Mouse (Mus musculus) lung, adult 2 months (tissue): Measurements from ENCODE around the gene Zfp747.

ENCODE experiments used
- CTCF ChIP-seq: fragments of 200-500 bp; IDR thresholded peaks from 2 replicates; pipeline ENCODE4 v1.5.1; 2011; ENCODE audit warnings: mild to moderate bottlenecking, low read length, control low read depth; ENCODE audit not compliant: insufficient read depth
- POLR2A ChIP-seq: fragments of 200-500 bp; IDR thresholded peaks from 2 replicates; pipeline ENCODE4 v1.6.1; 2011; ENCODE audit warnings: low read depth, mild to moderate bottlenecking, control low read depth, low read length, borderline replicate concordance; ENCODE audit errors: extremely low read depth

- no peak for TF ChIP-seq CTCF
- no peak for TF ChIP-seq POLR2A
Measured at GRCm38 (mm10) chr7:127324944-127325343, 50.9 kb downstream of the Zfp747 start.
